Mouse (Mus musculus) heart, adult 2 months (tissue): ENCODE measurements around the gene Dclre1c. TPM values are rescaled to one million over a fixed set of nuclear protein-coding genes. Genes with fewer than 3 reads are reported as not detected.

Experiments used
- DNase-seq, 2 experiments: peaks; one replicate each; pipeline ENCODE4 v3.0.0; 2021
- H3K27ac ChIP-seq: fragments of 200-600 bp; 2 replicates; pipeline ENCODE4 v1.8.1; 2022
- H3K27me3 ChIP-seq: fragments of 200-500 bp; 2 replicates; pipeline ENCODE4 v1.6.1; 2012; ENCODE audit warnings: mild to moderate bottlenecking, low read length, inconsistent platforms, mixed read lengths; ENCODE audit not compliant: control insufficient read depth, insufficient read depth
- H3K36me3 ChIP-seq: fragments of 200-500 bp; 2 replicates; pipeline ENCODE4 v1.6.1; 2012; ENCODE audit warnings: low read length, inconsistent platforms; ENCODE audit not compliant: control insufficient read depth, insufficient read depth
- H3K4me1 ChIP-seq: fragments of 200-500 bp; 2 replicates; pipeline ENCODE4 v1.6.1; 2011; ENCODE audit warnings: low read length; ENCODE audit not compliant: control insufficient read depth, insufficient read depth
- H3K4me3 ChIP-seq: fragments of 200-600 bp; 2 replicates; pipeline ENCODE4 v1.8.1; 2022
- H3K79me2 ChIP-seq: fragments of 200-500 bp; replicated peaks from 2 replicates; pipeline ENCODE4 v1.6.1; 2012; ENCODE audit warnings: mild to moderate bottlenecking, inconsistent platforms, low read length, moderate library complexity, mixed read lengths; ENCODE audit not compliant: control insufficient read depth, insufficient read depth
- H3K9ac ChIP-seq: fragments of 200-500 bp; 2 replicates; pipeline ENCODE4 v1.6.1; 2012; ENCODE audit warnings: low read depth, mild to moderate bottlenecking, control low read depth, inconsistent platforms, low read length, mixed read lengths
- CTCF ChIP-seq: fragments of 200-600 bp; IDR thresholded peaks from 2 replicates; pipeline ENCODE4 v1.8.1; 2022; ENCODE audit warnings: antibody characterized with exemption, mild to moderate bottlenecking, moderate library complexity
- EP300 ChIP-seq: fragments of 200-500 bp; IDR thresholded peaks from 2 replicates; pipeline ENCODE4 v1.6.1; 2011; ENCODE audit warnings: low read depth, low read length, control low read depth; ENCODE audit not compliant: insufficient read depth
- POLR2A ChIP-seq: fragments of 200-500 bp; IDR thresholded peaks from 2 replicates; pipeline ENCODE4 v1.6.1; 2011; ENCODE audit warnings: mild to moderate bottlenecking, low read depth, low read length, control low read depth; ENCODE audit not compliant: insufficient read depth
- WGBS: fragments of 180-500 bp; shearing (Covaris S2); methylation state at CpG from one replicate; pipeline ENCODE4 v1.1.7; 2018; 5-methylcytosine and 5-hydroxymethylcytosine counted together
- intact Hi-C: fragments of 180-260 bp; cut with DNase I; formaldehyde crosslinking; loops from one replicate; pipeline ENCODE4 v1.15.1; 2025
- polyA plus RNA-seq: library from polyadenylated mRNA; depleted of rRNA; stranded (reverse); fragments of >200 nt; gene quantifications from 2 replicates; pipeline ENCODE4 v1.2.3, GENCODE M21; 2012
- total RNA-seq, 2 experiments: library from RNA; stranded (reverse); gene quantifications; 2 replicates each; pipeline ENCODE4 v1.2.3; 2021

Gene Dclre1c
- total and polyA plus RNA-seq, 3 experiments, result 2.1 to 2.7 (median 2.1) TPM

GRCm38 (mm10) chr2:3414241-3414640 lies 9.7 kb upstream of the Dclre1c start:
- intact Hi-C loops, result loop anchor here (10.0 kb wide), 1 partner anchor 299 kb away; the partner anchor contains the start of gene Fam171a1
- no peaks in the 10 kb centered on the region for H3K36me3 ChIP-seq
- no peaks in the 10 kb centered on the region for H3K4me1 ChIP-seq
- WGBS, result 39% methylated on average over 4 of the region's 4 CpGs
- no peaks in the 10 kb centered on the region for H3K27me3 ChIP-seq
- H3K9ac ChIP-seq, result no peak overlapping the region
- TF ChIP-seq EP300 (no peak), CTCF (peak; percentile 81)
- DNase-seq, result peak; percentile 15 to 48
- no peak overlapping the region for H3K27ac ChIP-seq
- H3K79me2 ChIP-seq, result no peaks in the 10 kb centered on the region
- no peak overlapping the region for H3K4me3 ChIP-seq

- H3K4me1 ChIP-seq, result no peaks in the 10 kb centered on the region
- DNase-seq, result no peak
- H3K79me2 ChIP-seq, result no peaks in the 10 kb centered on the region
- no peaks in the 10 kb centered on the region for H3K27me3 ChIP-seq
- no peak overlapping the region for H3K4me3 ChIP-seq
- TF ChIP-seq CTCF (no peak), POLR2A (no peak), EP300 (no peak)
- 68% methylated on average over 1 of the region's 1 CpGs for WGBS
- H3K36me3 ChIP-seq, result no peaks in the 10 kb centered on the region
- intact Hi-C loops, result loop anchor here (10.0 kb wide), 1 partner anchor 301 kb away; the partner anchor contains the start of gene Fam171a1
- H3K27ac ChIP-seq, result no peak overlapping the region
- no peak overlapping the region for H3K9ac ChIP-seq
Measured at GRCm38 (mm10) chr2:3415676-3416075, 8.3 kb upstream of the Dclre1c start.

- Histone ChIP-seq H3K36me3 (no peaks in the 10 kb centered on the region), H3K79me2 (no peaks in the 10 kb centered on the region), H3K4me1 (no peaks in the 10 kb centered on the region), H3K27ac (no peak overlapping the region; the same call in 1 of the 2 replicates), H3K4me3 (peak overlapping the region; percentile 43), H3K9ac (peak overlapping the region; percentile 52), H3K27me3 (no peaks in the 10 kb centered on the region)
- peak; percentile 97 for DNase-seq
- TF ChIP-seq EP300 (no peak), POLR2A (no peak; the same call in 1 of the 2 replicates), CTCF (no peak)
- intact Hi-C loops, result loop anchor here (10.0 kb wide), 1 partner anchor 304 kb away; the partner anchor contains the start of gene Fam171a1
- 2% methylated on average over 38 of the region's 38 CpGs for WGBS
Measured at GRCm38 (mm10) chr2:3418883-3419431, 5.0 kb upstream of the Dclre1c start.

GRCm38 (mm10) chr2:3420157-3420556 lies 3.8 kb upstream of the Dclre1c start:
- TF ChIP-seq EP300 (no peak), CTCF (no peak), POLR2A (no peak)
- WGBS, result 90% methylated on average over 4 of the region's 4 CpGs
- intact Hi-C loops, result loop anchor here (5.0 kb wide), 3 partner anchors 52 to 138 kb away; partner anchors contain the start of genes Nmt2 and Rpp38
- Histone ChIP-seq H3K79me2 (no peaks in the 10 kb centered on the region), H3K36me3 (no peaks in the 10 kb centered on the region), H3K4me3 (no peak overlapping the region), H3K27ac (no peak overlapping the region), H3K27me3 (no peaks in the 10 kb centered on the region), H3K4me1 (no peaks in the 10 kb centered on the region), H3K9ac (no peak overlapping the region)
- DNase-seq, result no peak

GRCm38 (mm10) chr2:3422548-3422947 lies 1.4 kb upstream of the Dclre1c start, which contains the start of gene Meig1:
Gene Meig1, minus strand, starts transcription at chr2:3422648.
- DNase-seq, result no peak
- no peak within 1 kb of the TSS; the same call in 1 of the 2 replicates for H3K4me3 ChIP-seq

GRCm38 (mm10) chr2:3424579-3424910 lies 614 bp downstream of the Dclre1c start:
- 7% methylated on average over 10 of the region's 10 CpGs for WGBS

More at GRCm38 (mm10) chr2:3422548-3422947, 1.4 kb upstream of the Dclre1c start, which contains the start of gene Meig1:
- Histone ChIP-seq H3K4me1 (no peaks in the 10 kb centered on the region), H3K36me3 (no peaks in the 10 kb centered on the region), H3K27ac (no peak within 1 kb of the TSS), H3K27me3 (no peaks in the 10 kb centered on the region), H3K9ac (no peak within 1 kb of the TSS), H3K79me2 (no peaks in the 10 kb centered on the region)
- WGBS, result 59% methylated on average over 3 of the region's 3 CpGs
- intact Hi-C loops, result loop anchor here (2.0 to 5.0 kb wide), 4 partner anchors 50 to 140 kb away; partner anchors contain the start of genes Nmt2 and Rpp38
- TF ChIP-seq POLR2A (no peak), CTCF (no peak), EP300 (no peak)

More at GRCm38 (mm10) chr2:3424579-3424910, 614 bp downstream of the Dclre1c start:
- TF ChIP-seq CTCF (no peak), EP300 (no peak), POLR2A (no peak)
- peak overlapping the region; percentile 70 for H3K4me3 ChIP-seq
- H3K27me3 ChIP-seq, result no peaks in the 10 kb centered on the region
- no peaks in the 10 kb centered on the region for H3K36me3 ChIP-seq
- intact Hi-C loops, result loop anchor here (5.0 kb wide), 3 partner anchors 48 to 142 kb away; partner anchors contain the start of genes Nmt2 and Rpp38
- H3K79me2 ChIP-seq, result no peaks in the 10 kb centered on the region
- H3K9ac ChIP-seq, result peak overlapping the region; percentile 64
- H3K4me1 ChIP-seq, result no peaks in the 10 kb centered on the region
- no peak for DNase-seq
- peak overlapping the region; percentile 15; the same call in 1 of the 2 replicates for H3K27ac ChIP-seq
